Mouse (Mus musculus): ENCODE measurements around the gene Poc5. TPM values are rescaled to one million over a fixed set of nuclear protein-coding genes. Genes with fewer than 3 reads are reported as not detected.
A peak's percentile ranks its signal among the peaks of the same experiment; 100 is the strongest.

Gene Poc5
- 14.5 and 14.8 TPM in 2 replicates for total RNA-seq (2012; rRNA removed)

- in situ Hi-C loops (cut with MboI; ENCODE audit: low sequenced_read_pairs in 2 of 2, unreplicated experiment in 2 of 2), result no loop called here
- peak within 1 kb of the TSS; percentile 74 to 94 for H3K4me3 ChIP-seq (ENCODE audit: insufficient read depth in 1 of 2, low read depth in 1 of 2, low read length in 2 of 2, poor library complexity in 1 of 2, severe bottlenecking in 1 of 2)
- H3K27ac ChIP-seq (ENCODE audit: insufficient read depth, low read depth, low read length, poor library complexity, severe bottlenecking), result no peak within 1 kb of the TSS
- H3K9me3 ChIP-seq (ENCODE audit: control insufficient read depth, insufficient read depth, low read depth, low read length), result no peaks in the 10 kb centered on the region
- peaks cover 0 to 2% of the 10 kb centered on the region in 2 experiments; a peak in 1 of 4 replicates for H3K4me1 ChIP-seq (ENCODE audit: control insufficient read depth in 2 of 2, insufficient read depth in 2 of 2, low read length in 2 of 2, poor library complexity in 1 of 2)
- peak; percentile 96 for DNase-seq (ENCODE audit: low read depth, low spot score)
- TF ChIP-seq CHD2 (IDR thresholded peaks at IDR 0.05; ENCODE audit: low read depth, low read length) (peak; percentile 94), HCFC1 (IDR thresholded peaks at IDR 0.05; ENCODE audit: borderline replicate concordance, insufficient read depth, low read length) (peak; percentile 59; the same call in 1 of the 2 replicates), ZC3H11A (IDR thresholded peaks at IDR 0.05; ENCODE audit: borderline replicate concordance, low read depth, low read length) (no peak), MAFK (IDR thresholded peaks at IDR 0.05; ENCODE audit: insufficient read depth, low read depth, low read length) (0 out of 2 replicates have a peak, but pooled peaks have one; percentile 22), ZNF384 (IDR thresholded peaks at IDR 0.05; ENCODE audit: low read depth, low read length) (no peak)
- peaks cover 3% of the 10 kb centered on the region for H3K36me3 ChIP-seq (ENCODE audit: control insufficient read depth, insufficient read depth, low read length, poor library complexity, severe bottlenecking)
- peak within 1 kb of the TSS; percentile 87 for H3K9ac ChIP-seq (ENCODE audit: insufficient read depth, low read depth, low read length, poor library complexity, severe bottlenecking)
Observed at GRCm38 (mm10) chr13:96388042-96388888, at the start of gene Poc5. Gene Poc5 (plus strand): TSS chr13:96388294.

GRCm38 (mm10) chr13:96341461-96341860 lies 46.6 kb upstream of the Poc5 start:
- DNase-seq (ENCODE audit: low read depth, low spot score), result no peak
- Histone ChIP-seq H3K9me3 (ENCODE audit: control insufficient read depth, insufficient read depth, low read depth, low read length) (no peaks in the 10 kb centered on the region), H3K4me3 (ENCODE audit: insufficient read depth in 1 of 2, low read depth in 1 of 2, low read length in 2 of 2, poor library complexity in 1 of 2, severe bottlenecking in 1 of 2) (no peak overlapping the region), H3K9ac (ENCODE audit: insufficient read depth, low read depth, low read length, poor library complexity, severe bottlenecking) (no peak overlapping the region), H3K4me1 (ENCODE audit: control insufficient read depth in 2 of 2, insufficient read depth in 2 of 2, low read length in 2 of 2, poor library complexity in 1 of 2) (peaks cover 0 to 4% of the 10 kb centered on the region in 2 experiments; a peak in 1 of 4 replicates), H3K36me3 (ENCODE audit: control insufficient read depth, insufficient read depth, low read length, poor library complexity, severe bottlenecking) (no peaks in the 10 kb centered on the region), H3K27ac (ENCODE audit: insufficient read depth, low read depth, low read length, poor library complexity, severe bottlenecking) (no peak overlapping the region)
- in situ Hi-C loops (cut with MboI; ENCODE audit: low sequenced_read_pairs in 2 of 2, unreplicated experiment in 2 of 2), result no loop called here
- TF ChIP-seq ZNF384 (IDR thresholded peaks at IDR 0.05; ENCODE audit: low read depth, low read length) (no peak), ZC3H11A (IDR thresholded peaks at IDR 0.05; ENCODE audit: borderline replicate concordance, low read depth, low read length) (no peak), CHD2 (IDR thresholded peaks at IDR 0.05; ENCODE audit: low read depth, low read length) (no peak), MAFK (IDR thresholded peaks at IDR 0.05; ENCODE audit: insufficient read depth, low read depth, low read length) (no peak), HCFC1 (IDR thresholded peaks at IDR 0.05; ENCODE audit: borderline replicate concordance, insufficient read depth, low read length) (no peak)

GRCm38 (mm10) chr13:96344778-96345177 lies 43.3 kb upstream of the Poc5 start:
- peaks cover 4% of the 10 kb centered on the region in 2 experiments; a peak in 2 of 4 replicates for H3K4me1 ChIP-seq (ENCODE audit: control insufficient read depth in 2 of 2, insufficient read depth in 2 of 2, low read length in 2 of 2, poor library complexity in 1 of 2)
- H3K4me3 ChIP-seq (ENCODE audit: insufficient read depth in 1 of 2, low read depth in 1 of 2, low read length in 2 of 2, poor library complexity in 1 of 2, severe bottlenecking in 1 of 2), result no peak overlapping the region
- no peak overlapping the region for H3K9ac ChIP-seq (ENCODE audit: insufficient read depth, low read depth, low read length, poor library complexity, severe bottlenecking)
- no peaks in the 10 kb centered on the region for H3K36me3 ChIP-seq (ENCODE audit: control insufficient read depth, insufficient read depth, low read length, poor library complexity, severe bottlenecking)
- DNase-seq (ENCODE audit: low read depth, low spot score), result no peak
- H3K27ac ChIP-seq (ENCODE audit: insufficient read depth, low read depth, low read length, poor library complexity, severe bottlenecking), result no peak overlapping the region
- in situ Hi-C loops (cut with MboI; ENCODE audit: low sequenced_read_pairs in 2 of 2, unreplicated experiment in 2 of 2), result no loop called here
- H3K9me3 ChIP-seq (ENCODE audit: control insufficient read depth, insufficient read depth, low read depth, low read length), result no peaks in the 10 kb centered on the region
- no peak for TF ChIP-seq ZC3H11A (IDR thresholded peaks at IDR 0.05; ENCODE audit: borderline replicate concordance, low read depth, low read length)
- no peak for TF ChIP-seq HCFC1 (IDR thresholded peaks at IDR 0.05; ENCODE audit: borderline replicate concordance, insufficient read depth, low read length)
- TF ChIP-seq MAFK (IDR thresholded peaks at IDR 0.05; ENCODE audit: insufficient read depth, low read depth, low read length), result no peak
- no peak for TF ChIP-seq ZNF384 (IDR thresholded peaks at IDR 0.05; ENCODE audit: low read depth, low read length)
- TF ChIP-seq CHD2 (IDR thresholded peaks at IDR 0.05; ENCODE audit: low read depth, low read length), result no peak

GRCm38 (mm10) chr13:96346581-96346980 lies 41.5 kb upstream of the Poc5 start:
- no peak overlapping the region for H3K9ac ChIP-seq (ENCODE audit: insufficient read depth, low read depth, low read length, poor library complexity, severe bottlenecking)
- TF ChIP-seq MAFK (IDR thresholded peaks at IDR 0.05; ENCODE audit: insufficient read depth, low read depth, low read length), result no peak
- no peak for TF ChIP-seq HCFC1 (IDR thresholded peaks at IDR 0.05; ENCODE audit: borderline replicate concordance, insufficient read depth, low read length)
- no peak for TF ChIP-seq CHD2 (IDR thresholded peaks at IDR 0.05; ENCODE audit: low read depth, low read length)
- no peak for TF ChIP-seq ZC3H11A (IDR thresholded peaks at IDR 0.05; ENCODE audit: borderline replicate concordance, low read depth, low read length)
- no peak for TF ChIP-seq ZNF384 (IDR thresholded peaks at IDR 0.05; ENCODE audit: low read depth, low read length)
- in situ Hi-C loops (cut with MboI; ENCODE audit: low sequenced_read_pairs in 2 of 2, unreplicated experiment in 2 of 2), result no loop called here
- no peaks in the 10 kb centered on the region for H3K36me3 ChIP-seq (ENCODE audit: control insufficient read depth, insufficient read depth, low read length, poor library complexity, severe bottlenecking)
- no peak overlapping the region for H3K27ac ChIP-seq (ENCODE audit: insufficient read depth, low read depth, low read length, poor library complexity, severe bottlenecking)
- no peaks in the 10 kb centered on the region for H3K9me3 ChIP-seq (ENCODE audit: control insufficient read depth, insufficient read depth, low read depth, low read length)
- no peak overlapping the region for H3K4me3 ChIP-seq (ENCODE audit: insufficient read depth in 1 of 2, low read depth in 1 of 2, low read length in 2 of 2, poor library complexity in 1 of 2, severe bottlenecking in 1 of 2)
- H3K4me1 ChIP-seq (ENCODE audit: control insufficient read depth in 2 of 2, insufficient read depth in 2 of 2, low read length in 2 of 2, poor library complexity in 1 of 2), result peaks cover 4% of the 10 kb centered on the region in 2 experiments; a peak in 2 of 4 replicates
- DNase-seq (ENCODE audit: low read depth, low spot score), result peak; percentile 41

Measured in ES-E14 (cell line).